Mouse (Mus musculus): Measurements from ENCODE around the gene Olfr93.
"Not testable (repeated sequence)": the region's sequence is repeated elsewhere in the genome, so short reads cannot be mapped to it uniquely, and the experiment has no call there.

Olfr93 gene

GRCm38 (mm10) chr17:37161394-37161793, at the start of gene Olfr93:
TSS of gene Olfr93 (minus strand) at chr17:37161494.
- DNase-seq (ENCODE audit: low spot score) = no peak

DNA sequence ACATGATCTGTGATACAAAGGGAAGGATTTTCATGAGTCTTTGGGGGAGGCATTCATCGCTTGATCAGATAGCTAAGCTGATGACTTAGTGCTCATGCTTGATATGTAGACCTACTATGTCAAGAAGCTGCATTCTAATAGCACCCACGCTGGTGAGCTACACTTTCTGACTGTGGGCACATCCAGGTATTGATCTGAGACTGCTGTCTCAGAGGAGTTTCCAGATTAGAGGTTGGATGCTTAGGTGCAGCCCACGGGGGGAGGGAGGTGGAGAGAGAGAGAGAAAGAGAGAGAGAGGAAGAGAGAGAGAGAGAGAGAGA, 42.6 kb upstream of the Olfr93 start:
- DNase-seq (ENCODE audit: low spot score) = no peak

DNA sequence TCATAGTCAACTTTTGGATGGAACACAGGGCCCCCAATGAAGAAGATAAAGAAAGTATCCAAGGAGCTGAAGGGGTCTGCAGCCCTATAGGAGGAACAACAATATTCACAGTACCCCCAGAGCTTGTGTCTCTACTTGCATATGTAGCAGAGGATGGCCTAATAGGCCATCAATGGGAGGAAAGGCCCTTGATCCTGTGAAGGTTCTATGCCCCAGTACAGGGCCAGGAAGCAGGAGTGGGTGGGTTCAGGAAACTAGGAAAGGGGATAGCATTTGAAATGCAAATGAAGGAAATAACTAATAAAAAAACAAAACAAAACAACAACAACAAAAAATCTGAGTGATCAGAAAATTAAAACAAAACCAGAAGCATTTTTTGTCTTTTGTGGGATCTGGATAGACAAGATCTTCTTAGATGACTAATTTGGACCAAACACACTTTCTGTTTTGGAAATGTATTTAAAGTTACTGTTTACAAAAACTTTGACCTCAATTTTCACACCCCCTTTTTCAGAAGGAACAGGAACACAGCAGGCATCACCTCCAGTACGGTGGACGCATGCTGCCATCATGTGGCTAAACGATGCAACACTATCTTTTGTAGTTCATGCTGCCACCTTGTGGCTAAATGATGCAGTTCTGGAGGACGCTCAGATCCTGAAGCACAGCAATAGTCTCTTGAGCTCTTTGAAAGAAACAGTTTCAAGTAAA, 42.1 kb upstream of the Olfr93 start:
- DNase-seq (ENCODE audit: low spot score) = peak; percentile 53

DNA sequence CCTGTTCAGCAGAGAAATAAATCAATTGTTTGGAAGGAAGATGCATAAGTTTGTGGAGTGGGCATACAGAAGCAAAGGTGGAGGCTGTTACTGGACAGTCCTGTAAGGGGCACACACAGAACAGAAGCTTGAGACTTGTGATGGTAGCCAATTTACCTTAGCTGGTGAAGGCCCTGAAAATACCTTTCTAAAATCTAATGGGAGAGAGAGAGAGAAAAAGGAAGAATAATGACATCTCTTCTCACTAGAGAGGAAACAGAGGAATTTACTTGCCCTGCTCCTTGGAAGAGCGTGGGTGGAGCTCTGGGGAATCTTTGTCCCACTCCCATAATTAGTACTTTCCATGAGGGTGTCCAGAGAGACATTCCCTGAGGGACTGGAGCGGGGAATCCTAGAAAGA, 39.6 kb upstream of the Olfr93 start, which contains the start of gene Olfr94:
Olfr94 (minus strand) TSS at position 101 of the 400 bp plus-strand sequence.
- no peak for DNase-seq (ENCODE audit: low spot score)

- DNase-seq (ENCODE audit: low spot score) = peak; percentile 2
These were observed 35.8 kb upstream of the Olfr93 start for GRCm38 (mm10) chr17:37196845-37197724.

GRCm38 (mm10) chr17:37194782-37195181, 33.5 kb upstream of the Olfr93 start:
- no peak for DNase-seq (ENCODE audit: low spot score)

GRCm38 (mm10) chr17:37193656-37194055, 32.4 kb upstream of the Olfr93 start, which contains the start of gene Ubd:
TSS of gene Ubd (plus strand) at chr17:37193892.
- no peak for DNase-seq (ENCODE audit: low spot score)

DNA sequence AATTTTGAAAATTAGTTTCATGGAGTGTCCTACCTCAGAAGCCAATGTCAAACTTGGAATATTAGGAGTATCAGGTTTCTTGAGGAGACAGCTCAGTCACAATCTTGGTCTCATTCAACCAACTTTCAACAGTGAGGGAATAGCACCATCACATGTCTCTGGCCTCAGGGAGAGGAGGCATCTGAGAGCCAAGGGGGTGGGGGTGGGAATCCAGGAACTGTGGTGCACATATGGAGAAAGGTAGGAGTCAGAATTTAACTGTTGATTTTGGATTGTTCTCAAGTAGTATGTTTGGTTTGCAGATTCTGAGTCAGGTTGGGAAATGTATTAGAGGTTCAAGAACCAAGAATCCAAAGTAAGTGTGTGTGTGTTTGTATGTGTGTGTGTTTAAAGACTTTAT, 31.7 kb upstream of the Olfr93 start:
- no peak for DNase-seq (ENCODE audit: low spot score)

- peak; percentile 6 for DNase-seq (ENCODE audit: low spot score)
These were observed 29.4 kb upstream of the Olfr93 start for GRCm38 (mm10) chr17:37190711-37191110.

DNA sequence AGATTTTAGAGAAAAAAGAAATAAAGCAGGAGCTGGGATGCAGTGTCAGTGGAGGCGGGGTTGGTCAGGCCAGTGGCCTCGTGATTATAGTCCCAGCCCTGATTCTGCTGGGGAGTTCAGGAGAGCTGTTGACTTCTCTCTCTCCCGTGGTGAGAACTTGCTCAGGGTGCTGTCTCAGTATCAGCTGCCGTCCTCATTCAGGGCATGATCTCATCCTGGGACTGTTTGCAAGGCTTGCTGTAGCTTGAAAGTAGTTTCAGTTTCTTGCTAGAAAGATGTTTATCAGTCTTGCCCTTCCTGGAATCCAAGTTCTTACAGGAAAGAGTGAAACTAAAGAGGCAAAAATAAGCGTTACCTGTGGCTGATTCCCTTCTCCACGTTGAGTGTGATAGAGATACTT, 24.2 kb upstream of the Olfr93 start:
- DNase-seq (ENCODE audit: low spot score) = no peak

GRCm38 (mm10) chr17:37131366-37131765, 29.9 kb downstream of the Olfr93 start:
- DNase-seq (ENCODE audit: low spot score) = not testable (repeated sequence)

DNA sequence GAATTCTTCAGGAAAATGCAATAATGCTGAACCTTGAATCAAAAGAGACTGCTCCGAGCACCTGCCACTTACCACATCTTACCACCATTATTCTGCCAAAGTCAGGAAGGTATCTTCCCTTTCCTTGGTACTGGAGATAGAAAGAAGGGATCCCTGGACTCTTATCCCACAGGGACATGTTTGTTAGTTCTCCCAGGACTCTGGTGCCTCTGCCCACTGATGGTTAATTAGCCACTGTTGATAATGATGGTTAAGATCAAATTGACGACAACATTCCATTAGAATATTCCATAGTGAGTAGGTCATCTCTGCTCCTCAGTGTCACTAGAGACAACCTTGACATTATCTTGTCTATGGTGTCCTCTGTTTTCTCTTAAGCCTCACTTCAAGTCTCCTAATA, 41.3 kb downstream of the Olfr93 start, which contains the start of gene Olfr92:
Olfr92 (minus strand) TSS at position 101 of the 400 bp plus-strand sequence.
- DNase-seq (ENCODE audit: low spot score) = no peak

GRCm38 (mm10) chr17:37098178-37098577, 63.1 kb downstream of the Olfr93 start, which contains the start of gene Olfr91:
TSS of gene Olfr91 (minus strand) at chr17:37098278.
- DNase-seq (ENCODE audit: low spot score) = no peak

DNA sequence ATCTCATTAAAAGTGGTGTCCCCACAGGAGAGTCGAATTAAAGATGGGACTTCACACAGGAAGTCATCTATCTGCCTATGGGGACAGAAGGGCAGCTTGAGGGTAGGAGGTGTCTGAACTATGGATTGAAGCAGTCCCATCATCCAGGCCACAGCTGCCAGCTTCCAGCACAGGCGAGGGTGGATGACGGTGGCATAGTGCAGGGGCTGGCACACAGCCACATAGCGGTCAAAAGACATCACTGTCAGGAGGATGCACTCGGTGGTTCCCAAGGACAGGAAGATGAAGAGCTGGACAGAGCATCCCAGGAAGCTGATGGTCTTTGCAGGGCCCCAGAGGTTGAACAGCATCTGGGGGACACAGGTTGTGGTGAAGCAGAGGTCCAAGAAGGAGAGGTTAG, 68.0 kb downstream of the Olfr93 start:
- DNase-seq (ENCODE audit: low spot score) = no peak

- DNase-seq (ENCODE audit: low spot score) = no peak
These were observed 69.1 kb downstream of the Olfr93 start for GRCm38 (mm10) chr17:37092198-37092597.

Data from ovary, postnatal 10 days (tissue).